Mouse (Mus musculus): ENCODE measurements around the gene Ugt2b34. TPM values are rescaled to one million over a fixed set of nuclear protein-coding genes. Genes with fewer than 3 reads are reported as not detected.

Ugt2b34 gene
- polyA plus RNA-seq (2014; fragmentation: Nextera tagmentation; extraction: Ambion mirVana): 69.1 and 76.8 TPM in 2 replicates

DNA sequence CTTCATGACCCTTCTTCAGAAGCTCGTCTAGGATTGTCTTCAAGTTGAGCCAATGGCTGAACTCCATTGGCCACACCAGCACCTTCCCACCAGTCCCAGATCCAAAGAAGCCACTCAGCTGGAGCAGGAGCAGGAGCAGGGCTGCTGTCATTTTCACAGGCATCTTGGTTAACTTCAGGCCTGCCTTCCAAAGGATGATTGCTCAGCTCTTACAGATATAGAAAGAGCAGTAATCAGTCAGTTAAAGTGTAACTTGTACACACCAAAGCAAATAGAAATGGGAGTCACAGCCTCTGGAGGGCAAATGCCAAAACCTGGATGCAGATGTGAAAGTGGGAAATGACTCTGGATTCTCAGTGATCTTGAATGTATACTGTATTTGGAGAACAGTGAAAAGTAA is at the start of gene Ugt2b34:
Gene Ugt2b34, minus strand, starts transcription at position 180 of the 400 bp plus-strand sequence.
- Histone ChIP-seq H3K36me3 (ENCODE audit: control insufficient read depth, insufficient read depth, low read length) (no peaks in the 10 kb centered on the region), H3K27ac (ENCODE audit: low read length) (0 out of 2 replicates have a peak within 1 kb of the TSS, but pooled peaks have one; percentile 1), H3K9ac (replicated peaks; ENCODE audit: low read depth, low read length) (no peak within 1 kb of the TSS), H3K9me3 (ENCODE audit: control insufficient read depth, low read depth, low read length) (no peaks in the 10 kb centered on the region), H3K27me3 (ENCODE audit: control insufficient read depth, insufficient read depth, low read length) (no peaks in the 10 kb centered on the region), H3K4me1 (ENCODE audit: control insufficient read depth, insufficient read depth, low read length) (no peaks in the 10 kb centered on the region), H3K4me3 (ENCODE audit: low read depth, low read length) (peak within 1 kb of the TSS; percentile 26), H3K4me2 (replicated peaks; ENCODE audit: low read depth, low read length) (peak within 1 kb of the TSS; percentile 19)
- ATAC-seq (ENCODE audit: insufficient number of reproducible peaks, insufficient read depth, low FRiP score, low read depth): peak; percentile 79
- 55% methylated on average over 1 of the region's 1 CpGs for WGBS

DNA sequence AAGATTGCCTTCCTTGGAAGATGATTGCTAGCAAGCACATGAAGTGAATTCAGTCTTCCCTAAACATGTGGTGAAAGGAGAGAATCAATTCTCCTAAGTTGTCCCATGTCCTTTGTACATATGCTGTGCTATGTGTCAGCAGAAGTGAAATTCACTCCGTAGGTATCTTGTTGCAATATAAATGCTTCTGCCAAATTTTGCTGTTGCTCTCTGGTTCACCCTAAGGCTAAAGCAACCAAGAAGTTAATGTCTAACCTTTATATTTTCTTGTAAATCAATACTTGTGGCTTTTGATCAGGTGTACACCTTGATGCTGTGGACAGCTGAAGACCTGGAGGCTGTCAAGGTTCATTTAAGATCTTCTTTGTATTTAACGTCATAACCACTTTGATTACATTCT is 35.4 kb upstream of the Ugt2b34 start:
- Histone ChIP-seq H3K4me3 (ENCODE audit: low read depth, low read length) (no peak overlapping the region), H3K9ac (replicated peaks; ENCODE audit: low read depth, low read length) (no peak overlapping the region), H3K27me3 (ENCODE audit: control insufficient read depth, insufficient read depth, low read length) (no peaks in the 10 kb centered on the region), H3K9me3 (ENCODE audit: control insufficient read depth, low read depth, low read length) (no peaks in the 10 kb centered on the region), H3K27ac (ENCODE audit: low read length) (no peak overlapping the region), H3K36me3 (ENCODE audit: control insufficient read depth, insufficient read depth, low read length) (no peaks in the 10 kb centered on the region), H3K4me2 (replicated peaks; ENCODE audit: low read depth, low read length) (no peak overlapping the region), H3K4me1 (ENCODE audit: control insufficient read depth, insufficient read depth, low read length) (no peaks in the 10 kb centered on the region)
- ATAC-seq (ENCODE audit: insufficient number of reproducible peaks, insufficient read depth, low FRiP score, low read depth): no peak
- 74% methylated on average over 2 of the region's 2 CpGs for WGBS

DNA sequence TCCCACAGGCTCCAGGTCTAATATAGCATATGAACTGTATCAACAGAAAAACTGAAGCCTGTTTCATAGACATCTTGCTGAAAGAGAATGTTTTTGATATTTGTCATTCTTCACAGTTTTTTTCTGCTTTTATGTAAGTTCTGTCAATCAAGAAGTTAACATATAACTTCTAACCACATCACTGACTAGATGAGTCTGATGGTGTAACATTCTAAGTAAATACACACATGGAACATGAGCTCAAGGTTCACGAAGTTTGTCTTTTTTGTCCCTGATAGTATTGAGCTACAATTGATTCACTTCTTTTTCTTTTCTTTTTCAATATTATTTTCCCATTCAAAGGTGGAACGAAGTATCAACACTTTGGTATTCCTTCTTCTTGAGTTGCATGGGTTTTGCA is 19.7 kb upstream of the Ugt2b34 start, which contains the start of gene Ugt2b1:
Gene Ugt2b1, minus strand, starts transcription at position 105 of the 400 bp plus-strand sequence.
- no peaks in the 10 kb centered on the region for H3K9me3 ChIP-seq (ENCODE audit: control insufficient read depth, low read depth, low read length)
- ATAC-seq (ENCODE audit: insufficient number of reproducible peaks, insufficient read depth, low FRiP score, low read depth): no peak
- no peak within 1 kb of the TSS for H3K9ac ChIP-seq (replicated peaks; ENCODE audit: low read depth, low read length)
- no peak within 1 kb of the TSS for H3K4me2 ChIP-seq (replicated peaks; ENCODE audit: low read depth, low read length)
- no peaks in the 10 kb centered on the region for H3K36me3 ChIP-seq (ENCODE audit: control insufficient read depth, insufficient read depth, low read length)
- no peak within 1 kb of the TSS for H3K4me3 ChIP-seq (ENCODE audit: low read depth, low read length)
- no peaks in the 10 kb centered on the region for H3K27me3 ChIP-seq (ENCODE audit: control insufficient read depth, insufficient read depth, low read length)
- no peak within 1 kb of the TSS for H3K27ac ChIP-seq (ENCODE audit: low read length)
- no peaks in the 10 kb centered on the region for H3K4me1 ChIP-seq (ENCODE audit: control insufficient read depth, insufficient read depth, low read length)
- 86% methylated on average over 2 of the region's 2 CpGs for WGBS

DNA sequence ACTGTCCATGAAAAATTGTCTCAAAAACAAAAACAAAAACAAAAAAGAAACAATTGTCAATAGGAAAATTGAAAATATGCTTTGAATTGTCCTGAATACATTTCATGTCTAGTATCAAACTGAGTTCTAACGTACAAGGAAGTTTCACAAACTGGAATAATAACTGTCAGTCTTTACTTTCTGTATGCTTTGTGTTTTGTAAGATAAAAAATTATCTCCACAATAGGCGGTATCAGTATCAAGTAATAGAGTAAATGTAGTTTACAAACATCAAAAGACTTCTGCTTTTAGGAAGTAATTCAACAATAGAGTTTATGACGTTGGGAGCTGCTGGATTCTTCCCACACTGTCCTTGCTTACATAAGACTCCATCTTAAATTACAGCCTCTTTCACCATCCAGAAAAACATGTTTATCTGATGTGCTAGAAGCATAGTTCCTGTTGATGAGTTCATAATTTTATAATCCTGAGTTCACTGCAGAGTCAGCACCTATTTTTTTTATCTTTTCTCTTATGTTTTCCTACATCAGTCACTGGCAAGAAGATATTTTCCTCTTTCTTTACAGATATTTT is 14.0 kb upstream of the Ugt2b34 start:
- no peaks in the 10 kb centered on the region for H3K27me3 ChIP-seq (ENCODE audit: control insufficient read depth, insufficient read depth, low read length)
- ATAC-seq (ENCODE audit: insufficient number of reproducible peaks, insufficient read depth, low FRiP score, low read depth): no peak
- H3K9ac ChIP-seq (replicated peaks; ENCODE audit: low read depth, low read length): no peak overlapping the region
- no peak overlapping the region for H3K4me2 ChIP-seq (replicated peaks; ENCODE audit: low read depth, low read length)
- no peaks in the 10 kb centered on the region for H3K36me3 ChIP-seq (ENCODE audit: control insufficient read depth, insufficient read depth, low read length)
- no peak overlapping the region for H3K4me3 ChIP-seq (ENCODE audit: low read depth, low read length)
- WGBS: 58% methylated on average over 3 of the region's 3 CpGs
- no peaks in the 10 kb centered on the region for H3K4me1 ChIP-seq (ENCODE audit: control insufficient read depth, insufficient read depth, low read length)
- no peak overlapping the region for H3K27ac ChIP-seq (ENCODE audit: low read length)
- H3K9me3 ChIP-seq (ENCODE audit: control insufficient read depth, low read depth, low read length): no peaks in the 10 kb centered on the region

DNA sequence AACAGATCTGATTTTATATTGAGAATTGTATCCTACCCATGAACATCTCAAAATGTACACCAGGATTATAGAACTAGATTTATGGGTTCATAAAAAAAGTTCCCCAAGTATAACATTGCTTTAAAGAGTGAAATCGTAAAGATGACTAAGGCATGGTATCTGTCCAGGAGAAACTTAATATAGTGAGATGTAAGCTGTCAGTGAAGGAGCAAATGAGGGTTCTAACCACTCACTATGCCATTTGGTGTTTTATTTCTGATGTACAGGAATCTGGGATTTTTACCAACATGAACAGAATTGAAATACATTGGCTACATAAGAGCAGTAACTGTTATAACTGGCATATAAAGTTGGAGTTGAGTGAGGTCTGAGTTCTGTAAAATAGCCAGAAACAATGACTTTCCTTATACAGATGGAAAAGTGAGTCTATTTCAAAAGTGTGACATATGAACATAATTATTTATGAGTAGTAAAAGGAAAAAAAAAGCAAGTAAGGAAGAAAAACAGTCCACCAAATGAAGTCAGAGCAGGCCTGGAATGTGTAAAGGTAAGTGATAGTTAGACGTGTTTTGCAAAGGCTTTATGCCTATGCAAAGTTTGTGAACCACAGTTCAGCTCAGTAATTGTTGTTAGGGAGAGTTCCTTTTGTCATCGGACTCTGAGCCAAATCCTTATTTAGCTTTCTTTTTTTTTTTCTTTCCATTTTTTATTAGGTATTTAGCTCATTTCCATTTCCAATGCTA is 4.8 kb upstream of the Ugt2b34 start:
- Histone ChIP-seq H3K27me3 (ENCODE audit: control insufficient read depth, insufficient read depth, low read length) (no peaks in the 10 kb centered on the region), H3K9me3 (ENCODE audit: control insufficient read depth, low read depth, low read length) (no peaks in the 10 kb centered on the region), H3K4me2 (replicated peaks; ENCODE audit: low read depth, low read length) (no peak overlapping the region), H3K27ac (ENCODE audit: low read length) (no peak overlapping the region), H3K9ac (replicated peaks; ENCODE audit: low read depth, low read length) (no peak overlapping the region), H3K36me3 (ENCODE audit: control insufficient read depth, insufficient read depth, low read length) (no peaks in the 10 kb centered on the region), H3K4me3 (ENCODE audit: low read depth, low read length) (no peak overlapping the region), H3K4me1 (ENCODE audit: control insufficient read depth, insufficient read depth, low read length) (no peaks in the 10 kb centered on the region)
- no peak for ATAC-seq (ENCODE audit: insufficient number of reproducible peaks, insufficient read depth, low FRiP score, low read depth)
- 72% methylated on average over 3 of the region's 3 CpGs for WGBS

DNA sequence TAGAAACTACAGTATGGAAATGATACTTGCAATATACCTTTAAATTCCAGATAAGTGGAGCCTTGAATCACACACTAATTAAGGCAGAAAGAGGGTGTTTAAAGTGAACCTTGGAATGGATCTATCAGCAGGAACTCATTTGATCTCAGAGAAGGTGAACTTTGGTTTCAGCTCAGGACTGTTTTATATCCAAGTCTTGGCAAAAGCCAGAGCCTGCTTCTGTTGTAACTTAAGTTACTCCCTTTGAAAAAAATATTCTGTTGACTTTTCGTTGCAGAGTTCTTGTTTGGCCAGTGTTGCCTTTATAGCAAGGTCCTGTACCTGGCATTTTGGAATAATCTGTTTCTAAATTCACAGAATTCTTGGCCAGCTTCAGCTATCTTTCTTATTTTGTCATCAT is 4.0 kb upstream of the Ugt2b34 start:
- WGBS: 34% methylated on average over 1 of the region's 1 CpGs
- Histone ChIP-seq H3K9me3 (ENCODE audit: control insufficient read depth, low read depth, low read length) (no peaks in the 10 kb centered on the region), H3K27me3 (ENCODE audit: control insufficient read depth, insufficient read depth, low read length) (no peaks in the 10 kb centered on the region), H3K4me1 (ENCODE audit: control insufficient read depth, insufficient read depth, low read length) (no peaks in the 10 kb centered on the region), H3K9ac (replicated peaks; ENCODE audit: low read depth, low read length) (no peak overlapping the region), H3K4me2 (replicated peaks; ENCODE audit: low read depth, low read length) (no peak overlapping the region), H3K4me3 (ENCODE audit: low read depth, low read length) (no peak overlapping the region), H3K27ac (ENCODE audit: low read length) (no peak overlapping the region), H3K36me3 (ENCODE audit: control insufficient read depth, insufficient read depth, low read length) (no peaks in the 10 kb centered on the region)
- ATAC-seq (ENCODE audit: insufficient number of reproducible peaks, insufficient read depth, low FRiP score, low read depth): peak; percentile 58; the same call in 1 of the 2 replicates

DNA sequence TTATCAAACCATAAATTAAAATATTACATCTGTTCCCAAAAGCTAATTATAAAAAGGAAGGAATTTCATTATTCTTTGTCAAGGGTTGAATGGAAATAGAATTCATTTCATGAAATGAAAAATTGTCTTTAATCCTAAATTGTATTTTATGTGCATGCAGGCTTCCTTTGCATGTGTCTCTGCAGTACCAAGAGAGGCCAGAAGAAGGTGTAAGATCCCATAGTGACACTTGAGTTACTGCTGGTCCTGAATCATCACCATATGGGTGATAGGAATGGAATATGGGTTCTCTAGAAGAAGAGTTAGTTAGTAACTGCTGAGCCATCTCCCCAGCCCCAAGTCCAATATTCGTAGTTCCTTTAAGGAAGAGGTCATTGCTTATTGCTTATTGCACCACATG is 16.8 kb downstream of the Ugt2b34 start:
- Histone ChIP-seq H3K4me3 (ENCODE audit: low read depth, low read length) (no peak overlapping the region), H3K9ac (replicated peaks; ENCODE audit: low read depth, low read length) (no peak overlapping the region), H3K27me3 (ENCODE audit: control insufficient read depth, insufficient read depth, low read length) (no peaks in the 10 kb centered on the region), H3K4me2 (replicated peaks; ENCODE audit: low read depth, low read length) (no peak overlapping the region), H3K9me3 (ENCODE audit: control insufficient read depth, low read depth, low read length) (peaks cover 3% of the 10 kb centered on the region; the same call in 1 of the 2 replicates), H3K4me1 (ENCODE audit: control insufficient read depth, insufficient read depth, low read length) (no peaks in the 10 kb centered on the region), H3K27ac (ENCODE audit: low read length) (no peak overlapping the region), H3K36me3 (ENCODE audit: control insufficient read depth, insufficient read depth, low read length) (peaks cover 3% of the 10 kb centered on the region; the same call in 1 of the 2 replicates)
- 98% methylated on average over 1 of the region's 1 CpGs for WGBS
- no peak for ATAC-seq (ENCODE audit: insufficient number of reproducible peaks, insufficient read depth, low FRiP score, low read depth)

DNA sequence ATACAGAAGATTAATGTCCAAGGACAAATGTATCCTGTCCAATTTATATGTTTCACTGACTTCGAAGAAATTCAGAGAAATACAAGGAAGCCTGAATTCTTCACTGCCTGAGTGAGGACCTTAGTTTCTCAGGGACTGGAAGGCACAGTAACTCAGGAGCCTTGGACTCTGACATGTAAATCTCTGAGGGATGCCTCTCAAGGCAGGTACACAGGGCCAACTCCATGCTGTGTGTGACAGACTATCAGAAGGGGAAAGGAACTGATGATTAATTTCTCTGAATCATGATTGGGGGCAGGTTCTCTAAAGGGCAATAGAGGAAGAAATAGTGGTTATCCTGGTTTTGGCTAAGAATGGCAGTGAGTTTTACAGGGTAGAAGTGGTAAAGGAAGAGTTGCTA is 18.3 kb downstream of the Ugt2b34 start:
- no peak overlapping the region for H3K4me2 ChIP-seq (replicated peaks; ENCODE audit: low read depth, low read length)
- WGBS: 72% methylated on average over 1 of the region's 1 CpGs
- H3K27ac ChIP-seq (ENCODE audit: low read length): no peak overlapping the region
- H3K9me3 ChIP-seq (ENCODE audit: control insufficient read depth, low read depth, low read length): no peaks in the 10 kb centered on the region
- H3K4me1 ChIP-seq (ENCODE audit: control insufficient read depth, insufficient read depth, low read length): no peaks in the 10 kb centered on the region
- H3K27me3 ChIP-seq (ENCODE audit: control insufficient read depth, insufficient read depth, low read length): no peaks in the 10 kb centered on the region
- no peaks in the 10 kb centered on the region for H3K36me3 ChIP-seq (ENCODE audit: control insufficient read depth, insufficient read depth, low read length)
- ATAC-seq (ENCODE audit: insufficient number of reproducible peaks, insufficient read depth, low FRiP score, low read depth): no peak
- H3K4me3 ChIP-seq (ENCODE audit: low read depth, low read length): no peak overlapping the region
- H3K9ac ChIP-seq (replicated peaks; ENCODE audit: low read depth, low read length): no peak overlapping the region
